Mouse (Mus musculus): ENCODE data around the gene Arl6. TPM values are rescaled to one million over a fixed set of nuclear protein-coding genes. Genes with fewer than 3 reads are reported as not detected.

The Arl6 gene
- polyA plus RNA-seq, 1 experiment, result 8.1 TPM

DNA sequence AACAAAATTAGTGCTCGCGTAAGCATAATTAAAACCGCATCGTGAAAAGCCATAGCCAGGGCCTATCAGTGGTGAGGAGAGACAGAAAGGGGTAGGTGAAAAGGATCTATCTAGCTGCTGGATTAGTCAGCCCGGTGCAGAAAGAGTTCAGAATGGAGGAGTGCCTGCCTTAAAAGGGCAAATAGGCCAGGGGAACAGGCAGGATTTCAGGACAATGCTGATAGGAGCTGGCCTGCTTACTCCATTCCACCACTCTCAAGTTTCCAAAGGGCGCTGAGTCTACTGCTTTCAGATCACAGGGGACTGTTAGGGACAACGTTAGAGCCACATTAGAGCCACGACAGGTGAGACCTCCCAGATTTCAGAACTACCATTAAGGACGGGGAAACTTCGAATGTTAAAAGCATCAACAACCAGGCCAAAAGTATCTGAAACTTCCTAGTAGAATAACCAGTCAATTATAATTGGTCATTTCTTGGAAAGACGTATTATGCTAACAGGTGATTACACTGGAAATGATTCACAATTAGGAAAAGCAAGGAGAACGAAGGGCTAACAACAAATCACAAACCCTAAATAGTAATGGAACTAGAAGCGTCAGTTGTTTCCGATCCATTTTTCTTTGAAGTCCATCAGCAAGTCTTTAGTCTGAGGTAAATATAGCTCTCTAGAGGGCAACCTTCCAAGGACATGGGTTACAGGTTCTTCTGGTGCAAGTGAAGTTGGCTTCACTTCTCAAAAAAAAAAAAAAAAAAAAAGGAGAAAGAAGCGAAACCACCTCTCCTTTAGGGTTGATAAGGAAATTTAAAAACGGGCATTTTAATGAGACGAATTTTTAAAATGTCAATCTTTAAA is 39.6 kb downstream of the Arl6 start:
- DNase-seq, result peak; percentile 63

DNA sequence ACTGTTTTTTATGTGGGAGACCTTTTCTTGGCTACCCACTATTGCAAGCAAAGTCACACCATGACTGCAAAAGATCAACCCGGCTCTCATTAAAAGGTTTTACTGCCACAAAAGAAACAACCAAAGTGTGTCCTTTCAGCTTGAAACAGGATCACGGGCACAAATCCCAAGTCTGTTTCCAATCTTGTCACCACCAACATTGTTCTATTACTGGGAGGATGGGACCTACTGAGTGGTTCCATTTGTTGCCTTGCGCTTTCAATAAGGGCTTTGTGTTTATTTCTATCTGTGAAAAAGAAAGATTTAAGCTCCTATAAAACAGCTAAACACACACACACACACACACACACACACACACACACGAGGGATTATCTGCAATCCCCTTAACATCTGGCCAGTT is 40.2 kb downstream of the Arl6 start:
- Histone ChIP-seq H3K36me3 (ENCODE audit: control insufficient read depth, insufficient read depth, low read length) (no peaks in the 10 kb centered on the region), H3K27me3 (replicated peaks; ENCODE audit: control insufficient read depth, insufficient read depth, low read length) (no peaks in the 10 kb centered on the region), H3K4me3 (ENCODE audit: insufficient read depth, low read depth, low read length) (no peak overlapping the region), H3K4me1 (ENCODE audit: control insufficient read depth, insufficient read depth, low read length) (peaks cover 8% of the 10 kb centered on the region; the same call in 1 of the 2 replicates), H3K27ac (ENCODE audit: insufficient read depth, low read depth, low read length) (no peak overlapping the region)
- no peak for DNase-seq
- TF ChIP-seq POLR2A (IDR thresholded peaks at IDR 0.05; ENCODE audit: low read depth, low read length) (no peak), CTCF (conservative IDR thresholded peaks at IDR 0.05; ENCODE audit: insufficient read depth, insufficient read length, low read depth, low read length) (no peak)
- 63% methylated on average over 4 of the region's 4 CpGs for WGBS

More for the DNA sequence above, 39.6 kb downstream of the Arl6 start:
- peak overlapping the region; percentile 86 for H3K4me3 ChIP-seq (ENCODE audit: insufficient read depth, low read depth, low read length)
- H3K27me3 ChIP-seq (replicated peaks; ENCODE audit: control insufficient read depth, insufficient read depth, low read length), result no peaks in the 10 kb centered on the region
- TF ChIP-seq POLR2A (IDR thresholded peaks at IDR 0.05; ENCODE audit: low read depth, low read length) (no peak), CTCF (conservative IDR thresholded peaks at IDR 0.05; ENCODE audit: insufficient read depth, insufficient read length, low read depth, low read length) (no peak)
- no peaks in the 10 kb centered on the region for H3K36me3 ChIP-seq (ENCODE audit: control insufficient read depth, insufficient read depth, low read length)
- peak overlapping the region; percentile 75 for H3K27ac ChIP-seq (ENCODE audit: insufficient read depth, low read depth, low read length)
- peaks cover 8% of the 10 kb centered on the region; the same call in 1 of the 2 replicates for H3K4me1 ChIP-seq (ENCODE audit: control insufficient read depth, insufficient read depth, low read length)
- whole genome bisulfite sequencing, result 22% methylated on average over 17 of the region's 17 CpGs

DNA sequence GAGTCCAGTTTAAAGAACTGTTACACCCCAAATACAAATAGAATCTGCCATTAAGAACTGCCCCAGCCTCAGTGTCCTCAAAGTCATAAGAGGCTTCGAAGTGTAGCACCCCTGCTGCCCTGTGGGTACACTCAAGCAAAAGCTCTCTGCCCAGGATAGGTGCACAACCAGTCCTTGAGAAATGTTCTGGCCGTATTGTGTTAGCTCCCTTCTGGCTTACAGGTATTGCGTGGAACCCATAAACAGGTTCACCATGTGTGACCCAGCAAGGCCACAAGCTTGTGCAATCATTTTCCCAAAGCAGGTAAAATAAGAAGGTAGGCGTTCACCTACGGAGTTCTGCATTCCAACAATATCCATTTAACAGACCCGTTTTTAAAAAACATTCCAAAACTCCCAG is 41.9 kb downstream of the Arl6 start:
- Histone ChIP-seq H3K27me3 (replicated peaks; ENCODE audit: control insufficient read depth, insufficient read depth, low read length) (no peaks in the 10 kb centered on the region), H3K4me3 (ENCODE audit: insufficient read depth, low read depth, low read length) (no peak overlapping the region), H3K4me1 (ENCODE audit: control insufficient read depth, insufficient read depth, low read length) (peaks cover 8% of the 10 kb centered on the region; the same call in 1 of the 2 replicates), H3K27ac (ENCODE audit: insufficient read depth, low read depth, low read length) (no peak overlapping the region), H3K36me3 (ENCODE audit: control insufficient read depth, insufficient read depth, low read length) (no peaks in the 10 kb centered on the region)
- 83% methylated on average over 6 of the region's 6 CpGs for WGBS
- no peak for TF ChIP-seq POLR2A (IDR thresholded peaks at IDR 0.05; ENCODE audit: low read depth, low read length)
- no peak for TF ChIP-seq CTCF (conservative IDR thresholded peaks at IDR 0.05; ENCODE audit: insufficient read depth, insufficient read length, low read depth, low read length)
- no peak for DNase-seq

DNA sequence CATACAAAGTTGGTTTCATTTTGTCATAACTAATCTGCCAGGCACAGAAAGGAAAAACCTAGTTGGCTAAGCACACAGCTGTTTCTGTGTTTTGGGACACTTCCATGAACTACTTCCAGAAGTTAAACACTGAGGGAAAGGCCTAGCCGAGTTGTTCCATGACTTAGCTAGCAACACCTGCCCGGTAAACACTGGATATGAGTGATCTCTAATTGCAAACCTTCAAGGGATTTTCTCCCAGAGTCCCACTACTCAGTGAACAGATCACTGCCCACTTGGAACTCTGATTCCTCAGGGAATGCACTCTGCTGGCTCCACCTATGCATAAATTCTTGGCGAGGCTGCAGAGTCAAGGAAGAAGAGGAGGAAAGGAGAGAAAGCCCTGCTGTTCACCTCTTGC is 44.5 kb downstream of the Arl6 start:
- Histone ChIP-seq H3K27ac (ENCODE audit: insufficient read depth, low read depth, low read length) (peak overlapping the region; percentile 30; the same call in 1 of the 2 replicates), H3K27me3 (replicated peaks; ENCODE audit: control insufficient read depth, insufficient read depth, low read length) (no peaks in the 10 kb centered on the region), H3K4me3 (ENCODE audit: insufficient read depth, low read depth, low read length) (no peak overlapping the region), H3K36me3 (ENCODE audit: control insufficient read depth, insufficient read depth, low read length) (no peaks in the 10 kb centered on the region), H3K4me1 (ENCODE audit: control insufficient read depth, insufficient read depth, low read length) (peaks cover 5% of the 10 kb centered on the region; the same call in 1 of the 2 replicates)
- DNase-seq, result peak; percentile 35
- no peak for TF ChIP-seq CTCF (conservative IDR thresholded peaks at IDR 0.05; ENCODE audit: insufficient read depth, insufficient read length, low read depth, low read length)
- 21% methylated on average over 3 of the region's 3 CpGs for WGBS

DNA sequence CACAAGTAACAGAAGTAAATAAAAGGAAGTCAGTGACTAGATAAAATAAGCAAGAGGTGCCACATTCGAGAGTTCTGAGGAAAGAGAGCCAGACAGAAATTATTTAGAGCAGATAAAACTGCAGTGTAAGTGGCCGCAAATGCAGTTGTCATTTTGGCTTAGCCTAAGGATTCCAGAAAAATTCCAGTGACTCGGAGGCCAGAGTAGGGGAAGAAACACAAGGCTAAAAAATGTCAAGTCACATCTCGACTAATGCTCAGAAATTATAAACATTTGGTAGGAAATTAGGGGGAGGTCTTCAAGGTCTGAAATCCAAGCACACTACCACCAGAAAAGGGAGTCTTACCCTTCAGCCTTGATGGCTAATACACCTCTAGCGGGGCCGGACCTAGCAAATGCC is 48.4 kb downstream of the Arl6 start:
- Histone ChIP-seq H3K27me3 (replicated peaks; ENCODE audit: control insufficient read depth, insufficient read depth, low read length) (no peaks in the 10 kb centered on the region), H3K36me3 (ENCODE audit: control insufficient read depth, insufficient read depth, low read length) (no peaks in the 10 kb centered on the region), H3K27ac (ENCODE audit: insufficient read depth, low read depth, low read length) (no peak overlapping the region), H3K4me3 (ENCODE audit: insufficient read depth, low read depth, low read length) (no peak overlapping the region), H3K4me1 (ENCODE audit: control insufficient read depth, insufficient read depth, low read length) (0 out of 2 replicates have a peak, but pooled peaks cover 10% of the 10 kb centered on the region)
- 73% methylated on average over 6 of the region's 6 CpGs for WGBS
- DNase-seq, result no peak
- TF ChIP-seq POLR2A (IDR thresholded peaks at IDR 0.05; ENCODE audit: low read depth, low read length), result no peak
- no peak for TF ChIP-seq CTCF (conservative IDR thresholded peaks at IDR 0.05; ENCODE audit: insufficient read depth, insufficient read length, low read depth, low read length)

DNA sequence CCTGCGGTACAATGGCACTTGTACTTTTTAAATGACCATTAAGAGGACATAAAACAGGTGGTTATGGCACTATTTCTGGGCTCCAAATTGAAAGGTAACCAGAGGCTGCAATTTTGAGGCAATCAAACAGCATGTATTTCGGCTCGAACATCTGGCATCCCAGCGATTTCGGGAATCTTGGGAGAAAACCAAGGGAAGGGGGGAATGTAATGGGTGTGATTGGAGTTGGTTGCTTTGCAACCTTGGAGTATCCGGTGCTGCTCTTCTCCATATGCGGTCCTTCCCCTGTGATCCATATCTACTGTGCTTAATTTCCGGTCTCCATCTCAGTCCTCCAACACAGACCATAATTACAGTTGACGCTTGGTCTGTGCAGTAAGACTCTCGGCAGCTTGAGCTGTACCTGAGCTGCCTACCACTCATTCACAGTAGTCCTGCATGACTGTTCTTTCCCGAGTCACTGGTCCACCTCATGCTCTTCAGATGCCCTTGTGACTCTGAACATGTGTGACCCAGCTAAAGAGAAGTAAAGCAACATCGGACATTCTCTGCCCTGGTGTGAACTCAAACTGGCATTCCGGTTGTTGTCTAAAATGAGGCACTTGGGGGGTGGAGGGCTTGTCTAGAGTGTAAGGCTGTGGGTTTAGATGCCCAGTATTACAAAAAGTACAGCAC is 50.7 kb downstream of the Arl6 start:
- no peak for DNase-seq
- H3K4me1 ChIP-seq (ENCODE audit: control insufficient read depth, insufficient read depth, low read length), result 0 out of 2 replicates have a peak, but pooled peaks cover 8% of the 10 kb centered on the region
- no peak overlapping the region for H3K27ac ChIP-seq (ENCODE audit: insufficient read depth, low read depth, low read length)
- WGBS, result 90% methylated on average over 13 of the region's 13 CpGs
- no peaks in the 10 kb centered on the region for H3K27me3 ChIP-seq (replicated peaks; ENCODE audit: control insufficient read depth, insufficient read depth, low read length)
- no peak overlapping the region for H3K4me3 ChIP-seq (ENCODE audit: insufficient read depth, low read depth, low read length)
- no peaks in the 10 kb centered on the region for H3K36me3 ChIP-seq (ENCODE audit: control insufficient read depth, insufficient read depth, low read length)
- TF ChIP-seq CTCF (conservative IDR thresholded peaks at IDR 0.05; ENCODE audit: insufficient read depth, insufficient read length, low read depth, low read length), result no peak

DNA sequence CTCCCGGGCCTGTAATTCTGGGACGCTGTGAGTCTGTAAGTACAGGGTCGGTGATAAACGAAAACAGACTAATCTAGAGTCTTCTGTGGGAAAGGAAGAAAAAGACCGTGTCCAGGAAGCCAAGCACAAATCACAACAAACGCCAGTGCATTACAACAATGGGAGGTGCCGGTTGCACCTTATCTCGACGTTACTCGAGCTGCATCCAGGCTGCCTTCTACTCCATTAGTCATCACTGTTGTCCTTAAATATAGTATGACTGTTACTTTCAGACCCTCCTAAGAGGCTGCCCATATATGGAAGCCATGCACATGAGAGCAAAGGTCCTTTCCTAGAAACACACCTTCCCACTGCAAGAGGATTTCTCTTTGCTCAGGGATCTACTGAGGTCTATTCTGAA is 51.4 kb downstream of the Arl6 start:
- no peak for DNase-seq
- Histone ChIP-seq H3K4me1 (ENCODE audit: control insufficient read depth, insufficient read depth, low read length) (0 out of 2 replicates have a peak, but pooled peaks cover 8% of the 10 kb centered on the region), H3K27me3 (replicated peaks; ENCODE audit: control insufficient read depth, insufficient read depth, low read length) (no peaks in the 10 kb centered on the region), H3K4me3 (ENCODE audit: insufficient read depth, low read depth, low read length) (no peak overlapping the region), H3K27ac (ENCODE audit: insufficient read depth, low read depth, low read length) (no peak overlapping the region), H3K36me3 (ENCODE audit: control insufficient read depth, insufficient read depth, low read length) (no peaks in the 10 kb centered on the region)
- TF ChIP-seq POLR2A (IDR thresholded peaks at IDR 0.05; ENCODE audit: low read depth, low read length) (no peak), CTCF (conservative IDR thresholded peaks at IDR 0.05; ENCODE audit: insufficient read depth, insufficient read length, low read depth, low read length) (no peak)
- WGBS, result 78% methylated on average over 10 of the region's 10 CpGs
